Mouse (Mus musculus): Measurements from ENCODE around the gene Smyd1. TPM values are rescaled to one million over a fixed set of nuclear protein-coding genes. Genes with fewer than 3 reads are reported as not detected.

The Smyd1 gene
- polyA plus RNA-seq, 1 experiment from 2014 or later: 0.66 TPM

GRCm38 (mm10) chr6:71237031-71237431 is 85.0 kb downstream of the Smyd1 start:
- no peak overlapping the region for H3K4me3 ChIP-seq (replicated peaks)
- H3K4me1 ChIP-seq (replicated peaks): no peaks in the 10 kb centered on the region
- H3K4me2 ChIP-seq: no peak overlapping the region
- no peaks in the 10 kb centered on the region for H3K36me3 ChIP-seq (replicated peaks)
- peak; percentile 35; the same call in 1 of the 2 replicates for ATAC-seq (ENCODE audit: insufficient read depth)
- no peak overlapping the region for H3K9ac ChIP-seq
- no peaks in the 10 kb centered on the region for H3K9me3 ChIP-seq (replicated peaks)
- peak overlapping the region; percentile 65 for H3K27ac ChIP-seq (replicated peaks)
- WGBS (ENCODE audit: insufficient replicate concordance): 54% methylated on average over 6 of the region's 6 CpGs
- no peaks in the 10 kb centered on the region for H3K27me3 ChIP-seq

- Histone ChIP-seq H3K27me3 (no peaks in the 10 kb centered on the region), H3K27ac (replicated peaks) (peak overlapping the region; percentile 65), H3K36me3 (replicated peaks) (no peaks in the 10 kb centered on the region), H3K9me3 (replicated peaks) (no peaks in the 10 kb centered on the region), H3K4me1 (replicated peaks) (no peaks in the 10 kb centered on the region), H3K9ac (no peak overlapping the region), H3K4me3 (replicated peaks) (no peak overlapping the region), H3K4me2 (no peak overlapping the region)
- peak; percentile 47 for ATAC-seq (ENCODE audit: insufficient read depth)
- WGBS (ENCODE audit: insufficient replicate concordance): 57% methylated on average over 6 of the region's 6 CpGs
These were observed 85.5 kb downstream of the Smyd1 start for GRCm38 (mm10) chr6:71236506-71236905.

- H3K36me3 ChIP-seq (replicated peaks): no peaks in the 10 kb centered on the region
- H3K9me3 ChIP-seq (replicated peaks): no peaks in the 10 kb centered on the region
- no peak overlapping the region for H3K4me2 ChIP-seq
- ATAC-seq (ENCODE audit: insufficient read depth): peak; percentile 74
- WGBS (ENCODE audit: insufficient replicate concordance): 36% methylated on average over 3 of the region's 3 CpGs
- no peak overlapping the region for H3K9ac ChIP-seq
- no peak overlapping the region for H3K4me3 ChIP-seq (replicated peaks)
- H3K27ac ChIP-seq (replicated peaks): peak overlapping the region; percentile 65
- no peaks in the 10 kb centered on the region for H3K4me1 ChIP-seq (replicated peaks)
- H3K27me3 ChIP-seq: no peaks in the 10 kb centered on the region
These were observed 86.1 kb downstream of the Smyd1 start for GRCm38 (mm10) chr6:71235944-71236343.

- Histone ChIP-seq H3K9ac (no peak overlapping the region), H3K9me3 (replicated peaks) (no peaks in the 10 kb centered on the region), H3K4me2 (no peak overlapping the region)
These were observed 86.9 kb downstream of the Smyd1 start for GRCm38 (mm10) chr6:71235121-71235520.

GRCm38 (mm10) chr6:71227157-71227770 is 94.8 kb downstream of the Smyd1 start:
- Histone ChIP-seq H3K9me3 (replicated peaks) (no peaks in the 10 kb centered on the region), H3K27me3 (no peaks in the 10 kb centered on the region), H3K27ac (replicated peaks) (no peak overlapping the region), H3K4me1 (replicated peaks) (no peaks in the 10 kb centered on the region), H3K36me3 (replicated peaks) (no peaks in the 10 kb centered on the region), H3K4me3 (replicated peaks) (no peak overlapping the region), H3K9ac (no peak overlapping the region), H3K4me2 (no peak overlapping the region)
- WGBS (ENCODE audit: insufficient replicate concordance): 40% methylated on average over 7 of the region's 7 CpGs
- no peak for ATAC-seq (ENCODE audit: insufficient read depth)

More at GRCm38 (mm10) chr6:71235121-71235520, 86.9 kb downstream of the Smyd1 start:
- Histone ChIP-seq H3K27me3 (no peaks in the 10 kb centered on the region), H3K27ac (replicated peaks) (no peak overlapping the region), H3K4me3 (replicated peaks) (no peak overlapping the region), H3K36me3 (replicated peaks) (no peaks in the 10 kb centered on the region), H3K4me1 (replicated peaks) (no peaks in the 10 kb centered on the region)
- no peak for ATAC-seq (ENCODE audit: insufficient read depth)
- WGBS (ENCODE audit: insufficient replicate concordance): 40% methylated on average over 13 of the region's 13 CpGs

- no peak overlapping the region for H3K27ac ChIP-seq (replicated peaks)
- no peaks in the 10 kb centered on the region for H3K27me3 ChIP-seq
- H3K4me3 ChIP-seq (replicated peaks): no peak overlapping the region
- no peaks in the 10 kb centered on the region for H3K36me3 ChIP-seq (replicated peaks)
- no peak overlapping the region for H3K4me2 ChIP-seq
- no peak for ATAC-seq (ENCODE audit: insufficient read depth)
- 56% methylated on average over 6 of the region's 6 CpGs for WGBS (ENCODE audit: insufficient replicate concordance)
- no peaks in the 10 kb centered on the region for H3K4me1 ChIP-seq (replicated peaks)
- no peak overlapping the region for H3K9ac ChIP-seq
- no peaks in the 10 kb centered on the region for H3K9me3 ChIP-seq (replicated peaks)
These were observed 95.5 kb downstream of the Smyd1 start for GRCm38 (mm10) chr6:71226544-71226943.

- Histone ChIP-seq H3K4me1 (replicated peaks) (no peaks in the 10 kb centered on the region), H3K27me3 (no peaks in the 10 kb centered on the region), H3K27ac (replicated peaks) (no peak overlapping the region), H3K9me3 (replicated peaks) (no peaks in the 10 kb centered on the region), H3K4me2 (no peak overlapping the region), H3K36me3 (replicated peaks) (no peaks in the 10 kb centered on the region), H3K4me3 (replicated peaks) (no peak overlapping the region), H3K9ac (no peak overlapping the region)
- 36% methylated on average over 3 of the region's 3 CpGs for WGBS (ENCODE audit: insufficient replicate concordance)
- no peak for ATAC-seq (ENCODE audit: insufficient read depth)
These were observed 97.7 kb downstream of the Smyd1 start for GRCm38 (mm10) chr6:71224184-71224943.

GRCm38 (mm10) chr6:71221501-71221900 is 100.5 kb downstream of the Smyd1 start:
- H3K4me2 ChIP-seq: no peak overlapping the region
- ATAC-seq (ENCODE audit: insufficient read depth): no peak
- H3K27ac ChIP-seq (replicated peaks): no peak overlapping the region
- H3K9ac ChIP-seq: no peak overlapping the region
- H3K9me3 ChIP-seq (replicated peaks): no peaks in the 10 kb centered on the region
- no peaks in the 10 kb centered on the region for H3K4me1 ChIP-seq (replicated peaks)
- H3K27me3 ChIP-seq: no peaks in the 10 kb centered on the region
- H3K4me3 ChIP-seq (replicated peaks): no peak overlapping the region
- no peaks in the 10 kb centered on the region for H3K36me3 ChIP-seq (replicated peaks)
- WGBS (ENCODE audit: insufficient replicate concordance): 44% methylated on average over 4 of the region's 4 CpGs

GRCm38 (mm10) chr6:71212471-71212870 is 109.6 kb downstream of the Smyd1 start:
- Histone ChIP-seq H3K4me1 (replicated peaks) (no peaks in the 10 kb centered on the region), H3K4me3 (replicated peaks) (no peak overlapping the region), H3K4me2 (no peak overlapping the region), H3K9ac (no peak overlapping the region), H3K27me3 (no peaks in the 10 kb centered on the region), H3K27ac (replicated peaks) (no peak overlapping the region), H3K9me3 (replicated peaks) (no peaks in the 10 kb centered on the region), H3K36me3 (replicated peaks) (no peaks in the 10 kb centered on the region)
- WGBS (ENCODE audit: insufficient replicate concordance): 86% methylated on average over 3 of the region's 3 CpGs
- ATAC-seq (ENCODE audit: insufficient read depth): no peak

GRCm38 (mm10) chr6:71211917-71212316 is 110.1 kb downstream of the Smyd1 start:
- no peak overlapping the region for H3K4me2 ChIP-seq
- H3K36me3 ChIP-seq (replicated peaks): no peaks in the 10 kb centered on the region
- 38% methylated on average over 7 of the region's 7 CpGs for WGBS (ENCODE audit: insufficient replicate concordance)
- ATAC-seq (ENCODE audit: insufficient read depth): no peak
- H3K4me1 ChIP-seq (replicated peaks): no peaks in the 10 kb centered on the region
- H3K4me3 ChIP-seq (replicated peaks): no peak overlapping the region
- H3K27me3 ChIP-seq: no peaks in the 10 kb centered on the region
- H3K9me3 ChIP-seq (replicated peaks): no peaks in the 10 kb centered on the region
- no peak overlapping the region for H3K27ac ChIP-seq (replicated peaks)
- no peak overlapping the region for H3K9ac ChIP-seq

GRCm38 (mm10) chr6:71208691-71209090 is 113.3 kb downstream of the Smyd1 start:
- Histone ChIP-seq H3K27ac (replicated peaks) (no peak overlapping the region), H3K9me3 (replicated peaks) (no peaks in the 10 kb centered on the region)
- WGBS (ENCODE audit: insufficient replicate concordance): 53% methylated on average over 2 of the region's 2 CpGs

More at GRCm38 (mm10) chr6:71208691-71209090, 113.3 kb downstream of the Smyd1 start:
- Histone ChIP-seq H3K4me1 (replicated peaks) (no peaks in the 10 kb centered on the region), H3K4me3 (replicated peaks) (no peak overlapping the region), H3K4me2 (no peak overlapping the region), H3K27me3 (no peaks in the 10 kb centered on the region), H3K9ac (no peak overlapping the region), H3K36me3 (replicated peaks) (no peaks in the 10 kb centered on the region)
- ATAC-seq (ENCODE audit: insufficient read depth): no peak
